Comparison of ENCODE assay signal across 8 mouse cellular contexts in genomic region chr15:83250651-83251175, GRCm38 (mm10). TPM values are rescaled to one million over a fixed set of nuclear protein-coding genes. Genes with fewer than 3 reads are reported as not detected.
DNase-seq lines count a peak whose midpoint lies in the region; ATAC-seq and TF ChIP-seq lines count a peak whose summit lies in the region.

No protein-coding gene starts in this region.

- H3K4me1 ChIP-seq in forebrain, embryonic 12.5 days, result peaks cover 14% of the 10 kb centered on the region
- 0 out of 2 replicates have a peak, but pooled peaks cover 6% of the 10 kb centered on the region for H3K4me1 ChIP-seq in kidney, postnatal 0 days (replicated peaks; ENCODE audit: insufficient read depth, low read length)
- H3K4me1 ChIP-seq in neural tube, embryonic 12.5 days, result peaks cover 13% of the 10 kb centered on the region

- ATAC-seq in forebrain, embryonic 12.5 days (ENCODE audit: low FRiP score), result no peak
- ATAC-seq in kidney, postnatal 0 days (replicated peaks; ENCODE audit: low FRiP score, low read depth), result peak; percentile 8; the same call in 1 of the 2 replicates
- ATAC-seq in neural tube, embryonic 12.5 days (ENCODE audit: low FRiP score, low read depth), result no peak

- no peaks in the 10 kb centered on the region for H3K9me3 ChIP-seq in forebrain, embryonic 12.5 days
- H3K9me3 ChIP-seq in kidney, postnatal 0 days (replicated peaks; ENCODE audit: low read length), result no peaks in the 10 kb centered on the region
- 0 out of 2 replicates have a peak, but pooled peaks cover 3% of the 10 kb centered on the region for H3K9me3 ChIP-seq in neural tube, embryonic 12.5 days

- H3K27ac ChIP-seq in layer of hippocampus, adult 2 months, result peak overlapping the region; percentile 70; the same call in 1 of the 2 replicates
- H3K27ac ChIP-seq in forebrain, embryonic 12.5 days, result no peak overlapping the region
- H3K27ac ChIP-seq in kidney, postnatal 0 days, result peak overlapping the region; percentile 75
- H3K27ac ChIP-seq in neural tube, embryonic 12.5 days, result no peak overlapping the region

- H3K4me3 ChIP-seq in layer of hippocampus, adult 2 months, result peak overlapping the region; percentile 44
- peak overlapping the region; percentile 45 for H3K4me3 ChIP-seq in forebrain, embryonic 12.5 days (replicated peaks)
- H3K4me3 ChIP-seq in kidney, postnatal 0 days (replicated peaks; ENCODE audit: low read depth, low read length), result peak overlapping the region; percentile 73
- peak overlapping the region; percentile 42 for H3K4me3 ChIP-seq in neural tube, embryonic 12.5 days

- H3K9ac ChIP-seq in forebrain, embryonic 12.5 days, result peak overlapping the region; percentile 53
- H3K9ac ChIP-seq in kidney, postnatal 0 days (ENCODE audit: low read depth, low read length), result peak overlapping the region; percentile 78
- H3K9ac ChIP-seq in neural tube, embryonic 12.5 days, result peak overlapping the region; percentile 51; the same call in 1 of the 2 replicates

- TF ChIP-seq CTCF in layer of hippocampus, adult 2 months (conservative IDR thresholded peaks at IDR 0.05), result no peak
- TF ChIP-seq CTCF in kidney, postnatal 0 days (IDR thresholded peaks at IDR 0.05; ENCODE audit: low read depth), result no peak

- H3K27me3 ChIP-seq in forebrain, embryonic 12.5 days, result peaks cover 37% of the 10 kb centered on the region
- H3K27me3 ChIP-seq in kidney, postnatal 0 days (ENCODE audit: insufficient read depth, low read length), result no peaks in the 10 kb centered on the region
- peaks cover 38% of the 10 kb centered on the region for H3K27me3 ChIP-seq in neural tube, embryonic 12.5 days (replicated peaks)

- no peaks in the 10 kb centered on the region for H3K36me3 ChIP-seq in forebrain, embryonic 12.5 days (replicated peaks)
- H3K36me3 ChIP-seq in kidney, postnatal 0 days (ENCODE audit: insufficient read depth, low read length), result no peaks in the 10 kb centered on the region
- no peaks in the 10 kb centered on the region for H3K36me3 ChIP-seq in neural tube, embryonic 12.5 days

- peak overlapping the region; percentile 81 for H3K4me2 ChIP-seq in forebrain, embryonic 12.5 days
- H3K4me2 ChIP-seq in kidney, postnatal 0 days (ENCODE audit: low read length), result peak overlapping the region; percentile 90
- H3K4me2 ChIP-seq in neural tube, embryonic 12.5 days (replicated peaks), result peak overlapping the region; percentile 84

- no peak for DNase-seq in layer of hippocampus, adult 2 months (ENCODE audit: low spot score in 2 of 2)
- no peak for DNase-seq in layer of hippocampus, postnatal 36 days
- peak; percentile 27 for DNase-seq in kidney, postnatal 0 days (ENCODE audit: low spot score)
- no peak for DNase-seq in right cerebral cortex, postnatal 14 days
- no peak for DNase-seq in adrenal gland, postnatal 25 days
- no peak for DNase-seq in yolk sac, embryonic 10.5 days (ENCODE audit: low spot score)

- 1% methylated on average over 20 of the region's 20 CpGs for WGBS in forebrain, embryonic 12.5 days
- 4% methylated on average over 20 of the region's 20 CpGs for WGBS in kidney, postnatal 0 days
- under 1% methylated on average over 20 of the region's 20 CpGs for WGBS in neural tube, embryonic 12.5 days

RNA-seq across cellular contexts. Expression of gene A4galt, which starts 0.9 kb away (rescaled TPM):
- total RNA-seq in layer of hippocampus, adult 2 months (2021), result 1 to 10 TPM; 3.2 to 3.6 TPM
- 1 to 10 TPM; 2.0 to 4.0 TPM for total RNA-seq in layer of hippocampus, postnatal 36 days (2021)
- polyA plus RNA-seq in forebrain, embryonic 12.5 days (2016; fragmentation: Nextera tagmentation; extraction: Ambion mirVana), result 1.3 and 1.4 TPM in 2 replicates
- 26.5 and 27.2 TPM in 2 replicates for polyA plus RNA-seq in kidney, postnatal 0 days (2015; fragmentation: Nextera tagmentation; extraction: Ambion mirVana)
- 1.5 and 1.8 TPM in 2 replicates for polyA plus RNA-seq in neural tube, embryonic 12.5 days (2016; fragmentation: Nextera tagmentation; extraction: Ambion mirVana)
- total RNA-seq in adrenal gland, postnatal 25 days (2021), result 6.8 and 7.7 TPM in 2 replicates

Comparison
In these comparisons a context has a peak if more than half of its experiments do, and no peak if none do; other contexts are left out.
1. H3K27ac ChIP-seq: peak in layer of hippocampus, adult 2 months (single experiment) and kidney, postnatal 0 days (single experiment); none in forebrain, embryonic 12.5 days (single experiment) and neural tube, embryonic 12.5 days (single experiment).
2. Peak in every context shown above with its lines, with median percentiles within 50 percentile points of each other: H3K4me3 ChIP-seq, H3K4me2 ChIP-seq and H3K9ac ChIP-seq.